In genomic region chr11:120188481-120189441, GRCm38 (mm10) we compare ENCODE assay signal across 8 mouse cellular contexts. TPM values are rescaled to one million over a fixed set of nuclear protein-coding genes. Genes with fewer than 3 reads are reported as not detected.
DNase-seq lines count a peak whose midpoint lies in the region; ATAC-seq and TF ChIP-seq lines count a peak whose summit lies in the region.

No protein-coding gene starts in this region.

- no peaks in the 10 kb centered on the region for H3K36me3 ChIP-seq in thymus, adult 2 months (ENCODE audit: control insufficient read depth, insufficient read depth, low read length)
- no peaks in the 10 kb centered on the region for H3K36me3 ChIP-seq in limb, embryonic 15.5 days
- H3K36me3 ChIP-seq in myocyte (ENCODE audit: control insufficient read depth, insufficient read depth) = no peaks in the 10 kb centered on the region

- H3K79me2 ChIP-seq in myocyte (ENCODE audit: control insufficient read depth, insufficient read depth) = peaks cover 25% of the 10 kb centered on the region

- peak overlapping the region; percentile 79 for H3K4me2 ChIP-seq in limb, embryonic 15.5 days
- peak overlapping the region; percentile 96 for H3K4me2 ChIP-seq in myocyte (ENCODE audit: low read depth)

- WGBS in thymus, adult 2 months = under 1% methylated on average over 41 of the region's 41 CpGs
- WGBS in limb, embryonic 15.5 days = under 1% methylated on average over 41 of the region's 41 CpGs

- no peaks in the 10 kb centered on the region for H3K27me3 ChIP-seq in thymus, adult 2 months (ENCODE audit: control insufficient read depth, insufficient read depth, low read length)
- H3K27me3 ChIP-seq in limb, embryonic 15.5 days = no peaks in the 10 kb centered on the region
- no peaks in the 10 kb centered on the region for H3K27me3 ChIP-seq in myocyte (ENCODE audit: control insufficient read depth, insufficient read depth, insufficient read length)

- H3K9me3 ChIP-seq in limb, embryonic 15.5 days = no peaks in the 10 kb centered on the region

- H3ac ChIP-seq in myocyte (ENCODE audit: control insufficient read depth, insufficient read length) = peak overlapping the region; percentile 23

- H3K27ac ChIP-seq in thymus, adult 2 months (ENCODE audit: control insufficient read depth, insufficient read depth, low read length) = peak overlapping the region; percentile 59
- H3K27ac ChIP-seq in limb, embryonic 15.5 days = peak overlapping the region; percentile 95

- no peak for TF ChIP-seq CTCF in thymus, adult 2 months (IDR thresholded peaks at IDR 0.05; ENCODE audit: borderline replicate concordance, control insufficient read depth, extremely low read depth, insufficient read depth, low read length, poor library complexity)

- no peak for TF ChIP-seq POLR2A in thymus, adult 2 months (IDR thresholded peaks at IDR 0.05; ENCODE audit: control insufficient read depth, extremely low read depth, insufficient read depth, low read length, poor library complexity)
- no peak for TF ChIP-seq POLR2A in myocyte (IDR thresholded peaks at IDR 0.05; ENCODE audit: insufficient read length, low read depth)

- peak; percentile 7; the same call in 1 of the 2 replicates for ATAC-seq in common myeloid progenitor, adult 5-6 weeks (replicated peaks; ENCODE audit: low read depth, poor library complexity, severe bottlenecking)
- ATAC-seq in limb, embryonic 15.5 days (ENCODE audit: insufficient number of reproducible peaks, low FRiP score, low TSS enrichment, low read depth) = no peak

- peak overlapping the region; percentile 87 for H3K9ac ChIP-seq in limb, embryonic 15.5 days

- peak overlapping the region; percentile 78 for H3K4me3 ChIP-seq in thymus, adult 2 months (ENCODE audit: control insufficient read depth, insufficient read depth, low read length)
- H3K4me3 ChIP-seq in limb, embryonic 15.5 days = peak overlapping the region; percentile 76
- peak overlapping the region; percentile 96 for H3K4me3 ChIP-seq in myocyte

- peak; percentile 61 for DNase-seq in thymus, adult 2 months
- DNase-seq in thymus, adult 18-20 months = no peak
- peak; percentile 63 for DNase-seq in gastrocnemius, postnatal 25 days
- peak; percentile 54 for DNase-seq in induced T-regulatory cell, adult 2 months (ENCODE audit: low read depth)
- DNase-seq in urinary bladder, postnatal 25 days (ENCODE audit: low spot score) = peak; percentile 58

- H3K4me1 ChIP-seq in thymus, adult 2 months (replicated peaks; ENCODE audit: control insufficient read depth, insufficient read depth, low read length) = peaks cover 11% of the 10 kb centered on the region
- peaks cover 52% of the 10 kb centered on the region for H3K4me1 ChIP-seq in limb, embryonic 15.5 days

TF ChIP-seq in myocyte, 11 proteins besides CTCF, POLR2A, EP300 and RAD21:
- TF ChIP-seq MAX (IDR thresholded peaks at IDR 0.05; ENCODE audit: low read depth) (no peak), CEBPB (IDR thresholded peaks at IDR 0.05; ENCODE audit: insufficient read depth, poor library complexity, severe bottlenecking) (no peak), TCF3 (IDR thresholded peaks at IDR 0.05; ENCODE audit: insufficient read length, low read depth) (no peak), USF1 (IDR thresholded peaks at IDR 0.05; ENCODE audit: low read depth) (no peak), MYOG (IDR thresholded peaks at IDR 0.05; ENCODE audit: control insufficient read depth in 1 of 3, insufficient read depth in 1 of 3, insufficient read length in 2 of 3, low read depth in 2 of 3) (no peak), POLR2AphosphoS2 (IDR thresholded peaks at IDR 0.05; ENCODE audit: insufficient read length, low read depth) (no peak), REST (IDR thresholded peaks at IDR 0.05; ENCODE audit: insufficient read depth, insufficient read length) (no peak), TCF12 (IDR thresholded peaks at IDR 0.05; ENCODE audit: insufficient read depth, poor library complexity, severe bottlenecking) (no peak), MYOD1 (IDR thresholded peaks at IDR 0.05; ENCODE audit: control insufficient read depth in 1 of 3, insufficient read length in 2 of 3, low read depth in 2 of 3) (no peak)

RNA-seq across cellular contexts. Expression of gene Slc38a10, which starts 37.6 kb away (rescaled TPM):
- polyA plus RNA-seq in thymus, adult 2 months (2012; rRNA removed) = 165 and 167 TPM in 2 replicates
- total RNA-seq in common myeloid progenitor, adult 5-6 weeks (2017) = 49.5 and 55.3 TPM in 2 replicates
- total RNA-seq in gastrocnemius, postnatal 25 days (2021) = 10 to 100 TPM; 43.8 to 57.6 TPM
- 96.1 and 101 TPM in 2 replicates for polyA plus RNA-seq in limb, embryonic 15.5 days (2015; fragmentation: Nextera tagmentation; extraction: Ambion mirVana)
- 97.9 TPM for polyA plus RNA-seq in myocyte (2012; fragmentation: generic; extraction: Trizol)

RNA-seq across cellular contexts. Expression of gene Bahcc1, which starts 44.0 kb away (rescaled TPM):
- 11.0 and 15.1 TPM in 2 replicates for polyA plus RNA-seq in thymus, adult 2 months (2012; rRNA removed)
- 6.1 and 13.2 TPM in 2 replicates for total RNA-seq in common myeloid progenitor, adult 5-6 weeks (2017)
- 1 to 10 TPM; 3.2 to 4.7 TPM for total RNA-seq in gastrocnemius, postnatal 25 days (2021)
- 5.8 and 6.7 TPM in 2 replicates for polyA plus RNA-seq in limb, embryonic 15.5 days (2015; fragmentation: Nextera tagmentation; extraction: Ambion mirVana)
- 6.3 TPM for polyA plus RNA-seq in myocyte (2012; fragmentation: generic; extraction: Trizol)

Comparison
In these comparisons a context has a peak if more than half of its experiments do, and no peak if none do; other contexts are left out.
1. DNase-seq: peak in thymus, adult 2 months (single experiment), gastrocnemius, postnatal 25 days (single experiment), induced T-regulatory cell, adult 2 months (single experiment) and urinary bladder, postnatal 25 days (single experiment); none in thymus, adult 18-20 months (0 of 2).
2. Peak in every context shown above with its lines, with median percentiles within 50 percentile points of each other: H3K4me3 ChIP-seq.